Mouse (Mus musculus) lung, postnatal 36 days (tissue): ENCODE measurements around the gene Sub1.

Experiments used
- DNase-seq: peaks from one replicate; pipeline ENCODE4 v3.0.0; 2022; ENCODE audit warnings: mixed read lengths

Gene Sub1

GRCm38 (mm10) chr15:11996883-11997282 is at the start of gene Sub1:
Gene Sub1, minus strand, starts transcription at chr15:11996983.
- DNase-seq, result no peak

GRCm38 (mm10) chr15:12040407-12040710 is 43.6 kb upstream of the Sub1 start:
- DNase-seq, result no peak

GRCm38 (mm10) chr15:12039671-12040406 is 43.1 kb upstream of the Sub1 start:
- DNase-seq, result no peak

- DNase-seq, result no peak
Measured at GRCm38 (mm10) chr15:12039256-12039655, 42.5 kb upstream of the Sub1 start.

- no peak for DNase-seq
Measured at GRCm38 (mm10) chr15:12037866-12038625, 41.3 kb upstream of the Sub1 start.

GRCm38 (mm10) chr15:12037217-12037616 is 40.4 kb upstream of the Sub1 start:
- DNase-seq, result peak; percentile 75

GRCm38 (mm10) chr15:12036675-12037074 is 39.9 kb upstream of the Sub1 start:
- no peak for DNase-seq

- DNase-seq, result no peak
Measured at GRCm38 (mm10) chr15:12034317-12034716, 37.5 kb upstream of the Sub1 start.

GRCm38 (mm10) chr15:12033155-12033554 is 36.4 kb upstream of the Sub1 start:
- no peak for DNase-seq

GRCm38 (mm10) chr15:12032512-12032911 is 35.7 kb upstream of the Sub1 start:
- no peak for DNase-seq

- DNase-seq, result no peak
Measured at GRCm38 (mm10) chr15:12031861-12032260, 35.1 kb upstream of the Sub1 start.

- DNase-seq, result no peak
Measured at GRCm38 (mm10) chr15:12030221-12030620, 33.4 kb upstream of the Sub1 start.

GRCm38 (mm10) chr15:12027807-12028206 is 31.0 kb upstream of the Sub1 start:
- no peak for DNase-seq

GRCm38 (mm10) chr15:12026932-12027450 is 30.2 kb upstream of the Sub1 start:
- no peak for DNase-seq

GRCm38 (mm10) chr15:12026026-12026425 is 29.2 kb upstream of the Sub1 start:
- DNase-seq, result no peak

- DNase-seq, result no peak
Measured at GRCm38 (mm10) chr15:12025341-12025740, 28.6 kb upstream of the Sub1 start.

- DNase-seq, result no peak
Measured at GRCm38 (mm10) chr15:12024791-12025268, 28.0 kb upstream of the Sub1 start.

- no peak for DNase-seq
Measured at GRCm38 (mm10) chr15:12019443-12019842, 22.7 kb upstream of the Sub1 start.

- no peak for DNase-seq
Measured at GRCm38 (mm10) chr15:12018428-12018757, 21.6 kb upstream of the Sub1 start.

- DNase-seq, result no peak
Measured at GRCm38 (mm10) chr15:12017700-12018427, 21.1 kb upstream of the Sub1 start.

- DNase-seq, result peak; percentile 46
Measured at GRCm38 (mm10) chr15:12014197-12014905, 17.6 kb upstream of the Sub1 start.

GRCm38 (mm10) chr15:12013532-12014196 is 16.9 kb upstream of the Sub1 start:
- DNase-seq, result no peak
